Comparison of ENCODE assay signal across 22 mouse cellular contexts in genomic region chr8:100612142-100612541, GRCm38 (mm10).
"Had no signal": no experiment of that assay in that cellular context is flagged by ENCODE, and none has a peak within 500 bp of the region (broad histone marks: within the 10 kb centered on the region; RNA-seq: fewer than 3 reads in every experiment).

No protein-coding gene starts in this region.

- H3K9ac ChIP-seq: limb, embryonic 13.5 days; liver, embryonic 12.5 days; liver, embryonic 15.5 days; lung, embryonic 15.5 days; midbrain, embryonic 12.5 days; stomach, embryonic 15.5 days had no signal

- H3K4me1 ChIP-seq: limb, embryonic 10.5 days; limb, embryonic 13.5 days; liver, embryonic 12.5 days; liver, embryonic 15.5 days; lung, embryonic 15.5 days; megakaryocyte, embryonic 14.5 days; stomach, embryonic 15.5 days had no signal

- H3K4me3 ChIP-seq: layer of hippocampus, adult 2 months; limb, embryonic 10.5 days; limb, embryonic 13.5 days; liver, embryonic 12.5 days; liver, embryonic 15.5 days; lung, embryonic 15.5 days; megakaryocyte, embryonic 14.5 days; midbrain, embryonic 12.5 days; stomach, embryonic 15.5 days had no signal

- DNase-seq: kidney, adult 2 months; kidney, postnatal 25 days; layer of hippocampus, adult 9-11 months; liver; lung, adult 18-20 months; lung, postnatal 10 days; lung, postnatal 36 days; retina, postnatal 1 day; right cerebral cortex, postnatal 25 days; spleen, adult 18-20 months; thymus, postnatal 25 days had no signal

- ATAC-seq: intestine, postnatal 0 days; liver, embryonic 12.5 days had no signal

- H3K27ac ChIP-seq: kidney, postnatal 0 days; layer of hippocampus, adult 2 months; limb, embryonic 10.5 days; limb, embryonic 13.5 days; liver, embryonic 12.5 days; liver, embryonic 15.5 days; lung, embryonic 15.5 days; midbrain, embryonic 12.5 days; stomach, embryonic 15.5 days had no signal

- H3K27me3 ChIP-seq: limb, embryonic 13.5 days; liver, embryonic 12.5 days; liver, embryonic 15.5 days; lung, embryonic 15.5 days; megakaryocyte, embryonic 14.5 days; midbrain, embryonic 12.5 days; stomach, embryonic 15.5 days had no signal

- H3K4me2 ChIP-seq: limb, embryonic 13.5 days; liver, embryonic 12.5 days; liver, embryonic 15.5 days; lung, embryonic 15.5 days; midbrain, embryonic 12.5 days; stomach, embryonic 15.5 days had no signal

- H3K36me3 ChIP-seq: limb, embryonic 10.5 days; limb, embryonic 13.5 days; liver, embryonic 12.5 days; liver, embryonic 15.5 days; lung, embryonic 15.5 days; midbrain, embryonic 12.5 days; stomach, embryonic 15.5 days had no signal

- H3K9me3 ChIP-seq: limb, embryonic 10.5 days; limb, embryonic 13.5 days; liver, embryonic 15.5 days; lung, embryonic 15.5 days; megakaryocyte, embryonic 14.5 days; midbrain, embryonic 12.5 days; stomach, embryonic 15.5 days had no signal
